Mouse (Mus musculus): Measurements from ENCODE around the gene Lamb1.
A peak's percentile ranks its signal among the peaks of the same experiment; 100 is the strongest.

The Lamb1 gene

GRCm38 (mm10) chr12:31314310-31314709 lies 49.3 kb downstream of the Lamb1 start:
- no peak for DNase-seq (ENCODE audit: low read depth, low spot score)

GRCm38 (mm10) chr12:31315961-31316360 lies 50.9 kb downstream of the Lamb1 start:
- no peak for DNase-seq (ENCODE audit: low read depth, low spot score)

- DNase-seq (ENCODE audit: low read depth, low spot score): no peak
These were observed 52.8 kb downstream of the Lamb1 start for GRCm38 (mm10) chr12:31317670-31318408.

GRCm38 (mm10) chr12:31318409-31318963 lies 53.5 kb downstream of the Lamb1 start:
- DNase-seq (ENCODE audit: low read depth, low spot score): no peak

- no peak for DNase-seq (ENCODE audit: low read depth, low spot score)
These were observed 55.8 kb downstream of the Lamb1 start for GRCm38 (mm10) chr12:31320817-31321216.

GRCm38 (mm10) chr12:31321532-31321931 lies 56.5 kb downstream of the Lamb1 start:
- DNase-seq (ENCODE audit: low read depth, low spot score): no peak

- no peak for DNase-seq (ENCODE audit: low read depth, low spot score)
These were observed 58.2 kb downstream of the Lamb1 start for GRCm38 (mm10) chr12:31323136-31323695.

- DNase-seq (ENCODE audit: low read depth, low spot score): no peak
These were observed 62.1 kb downstream of the Lamb1 start for GRCm38 (mm10) chr12:31327139-31327538.

- DNase-seq (ENCODE audit: low read depth, low spot score): no peak
These were observed 68.2 kb downstream of the Lamb1 start for GRCm38 (mm10) chr12:31333261-31333660.

- DNase-seq (ENCODE audit: low read depth, low spot score): peak; percentile 16
These were observed 85.3 kb downstream of the Lamb1 start for GRCm38 (mm10) chr12:31350191-31350943.

- peak; percentile 96 for DNase-seq (ENCODE audit: low read depth, low spot score)
These were observed 86.2 kb downstream of the Lamb1 start, which contains the start of gene Dld for GRCm38 (mm10) chr12:31350944-31351928. Gene Dld (minus strand): TSS chr12:31351453.

GRCm38 (mm10) chr12:31366428-31366827 lies 101.4 kb downstream of the Lamb1 start:
- DNase-seq (ENCODE audit: low read depth, low spot score): no peak

GRCm38 (mm10) chr12:31367721-31368120 lies 102.7 kb downstream of the Lamb1 start:
- no peak for DNase-seq (ENCODE audit: low read depth, low spot score)

GRCm38 (mm10) chr12:31369118-31369517 lies 104.1 kb downstream of the Lamb1 start:
- no peak for DNase-seq (ENCODE audit: low read depth, low spot score)

- no peak for DNase-seq (ENCODE audit: low read depth, low spot score)
These were observed 104.6 kb downstream of the Lamb1 start for GRCm38 (mm10) chr12:31369656-31370055.

GRCm38 (mm10) chr12:31374603-31375282 lies 109.7 kb downstream of the Lamb1 start:
- peak; percentile 62 for DNase-seq (ENCODE audit: low read depth, low spot score)

GRCm38 (mm10) chr12:31375283-31375615 lies 110.2 kb downstream of the Lamb1 start:
- no peak for DNase-seq (ENCODE audit: low read depth, low spot score)

GRCm38 (mm10) chr12:31376326-31376950 lies 111.4 kb downstream of the Lamb1 start:
- no peak for DNase-seq (ENCODE audit: low read depth, low spot score)

GRCm38 (mm10) chr12:31377241-31377640 lies 112.2 kb downstream of the Lamb1 start:
- DNase-seq (ENCODE audit: low read depth, low spot score): no peak

Data from CD4-positive helper T cell, adult 2 months (primary cell).